Mouse (Mus musculus): ENCODE results near the gene Cyp39a1. TPM values are rescaled to one million over a fixed set of nuclear protein-coding genes. Genes with fewer than 3 reads are reported as not detected.

Cyp39a1 gene
- total RNA-seq (2014; rRNA removed) (1.2 and 1.9 TPM in 2 replicates), polyA plus RNA-seq (2015; fragmentation: Nextera tagmentation; extraction: Ambion mirVana) (13.3 and 16.0 TPM in 2 replicates)

DNA sequence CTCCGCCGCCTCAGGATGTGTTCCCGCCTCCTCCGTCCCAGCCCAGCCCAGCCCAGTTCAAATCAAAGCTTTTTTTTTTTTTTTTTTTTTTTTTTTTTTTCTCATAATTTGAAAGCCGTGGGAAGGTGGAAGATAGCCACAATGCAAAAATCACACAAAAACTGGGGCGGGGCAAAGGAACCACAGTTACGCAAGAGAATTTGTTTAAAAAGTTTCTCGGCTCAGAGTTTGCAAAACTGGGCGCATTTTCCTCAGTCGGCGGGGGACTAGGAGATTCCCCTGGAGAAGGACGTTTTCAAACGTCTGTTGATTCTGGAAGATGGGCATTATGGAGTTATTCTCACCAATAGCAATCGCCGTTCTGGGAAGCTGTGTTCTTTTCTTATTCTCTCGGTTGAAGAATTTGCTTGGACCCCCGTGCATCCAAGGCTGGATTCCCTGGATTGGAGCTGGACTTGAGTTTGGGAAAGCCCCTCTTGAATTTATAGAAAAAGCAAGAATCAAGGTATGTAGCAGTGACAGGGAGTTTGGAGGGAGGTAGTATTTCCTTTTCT is at the start of gene Cyp39a1:
Gene Cyp39a1, plus strand, starts transcription at position 136 of the 554 bp plus-strand sequence.
- H3K4me3 ChIP-seq (ENCODE audit: low read length), result peak within 1 kb of the TSS; percentile 93
- H3K4me2 ChIP-seq (ENCODE audit: low read depth, low read length), result peak within 1 kb of the TSS; percentile 83
- peaks cover 10% of the 10 kb centered on the region; the same call in 1 of the 2 replicates for H3K4me1 ChIP-seq (ENCODE audit: insufficient read depth, low read length)
- peak; percentile 22 for DNase-seq (ENCODE audit: low spot score)
- no peak for TF ChIP-seq CTCF (IDR thresholded peaks at IDR 0.05; ENCODE audit: low read depth)
- H3K36me3 ChIP-seq (ENCODE audit: insufficient read depth, low read length), result no peaks in the 10 kb centered on the region
- H3K27me3 ChIP-seq (ENCODE audit: insufficient read depth, low read length), result no peaks in the 10 kb centered on the region
- peak; percentile 1; the same call in 1 of the 2 replicates for ATAC-seq
- under 1% methylated on average over 17 of the region's 17 CpGs for WGBS
- H3K9ac ChIP-seq (replicated peaks; ENCODE audit: low read length), result peak within 1 kb of the TSS; percentile 87
- H3K9me3 ChIP-seq (ENCODE audit: low read length), result no peaks in the 10 kb centered on the region
- H3K27ac ChIP-seq, result peak within 1 kb of the TSS; percentile 77

DNA sequence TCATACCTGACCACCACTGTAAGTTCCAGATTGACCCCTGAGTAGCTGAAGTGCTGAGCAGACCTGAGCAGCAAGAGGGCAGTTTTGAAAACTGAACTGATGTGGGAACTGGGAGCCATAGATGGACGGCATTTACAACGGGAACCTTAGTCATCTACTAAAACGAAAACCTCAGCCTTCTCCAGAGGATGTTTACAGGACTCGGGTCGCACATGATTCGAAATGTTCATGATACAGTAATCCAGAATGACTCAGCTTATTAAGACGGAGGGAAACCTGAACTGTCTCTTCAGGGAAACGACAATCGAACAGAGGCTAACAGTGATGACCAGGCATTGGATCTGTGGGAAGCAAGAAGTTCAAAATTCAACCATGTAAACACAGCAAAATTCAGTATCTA is 48.1 kb upstream of the Cyp39a1 start:
- no peak overlapping the region for H3K27ac ChIP-seq
- H3K9me3 ChIP-seq (ENCODE audit: low read length), result no peaks in the 10 kb centered on the region
- no peaks in the 10 kb centered on the region for H3K36me3 ChIP-seq (ENCODE audit: insufficient read depth, low read length)
- TF ChIP-seq CTCF (IDR thresholded peaks at IDR 0.05; ENCODE audit: low read depth), result no peak
- H3K4me3 ChIP-seq (ENCODE audit: low read length), result no peak overlapping the region
- no peak overlapping the region for H3K4me2 ChIP-seq (ENCODE audit: low read depth, low read length)
- 91% methylated on average over 9 of the region's 9 CpGs for WGBS
- H3K27me3 ChIP-seq (ENCODE audit: insufficient read depth, low read length), result no peaks in the 10 kb centered on the region
- no peaks in the 10 kb centered on the region for H3K4me1 ChIP-seq (ENCODE audit: insufficient read depth, low read length)
- DNase-seq (ENCODE audit: low spot score) (no peak), ATAC-seq (no peak)
- no peak overlapping the region for H3K9ac ChIP-seq (replicated peaks; ENCODE audit: low read length)

DNA sequence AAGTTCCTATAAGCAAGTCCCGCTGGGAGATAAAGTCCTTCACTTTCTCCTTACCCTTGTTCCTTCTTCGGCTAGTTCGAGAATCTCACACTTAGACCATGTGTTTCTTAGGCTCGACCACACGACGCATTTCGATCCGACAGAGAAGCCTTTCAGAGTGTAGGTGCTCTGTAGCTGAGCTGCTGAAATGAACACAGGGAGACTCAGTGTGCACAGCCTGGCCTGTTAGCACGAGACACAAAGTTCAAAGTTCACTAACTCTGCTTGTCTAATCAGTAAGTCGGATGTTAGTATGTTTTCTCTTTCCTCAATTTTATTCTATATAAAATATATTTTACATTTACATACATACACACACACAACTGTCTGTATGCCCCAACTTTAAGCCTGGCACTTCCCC is 45.1 kb upstream of the Cyp39a1 start:
- ATAC-seq (no peak), DNase-seq (ENCODE audit: low spot score) (no peak)
- H3K36me3 ChIP-seq (ENCODE audit: insufficient read depth, low read length), result no peaks in the 10 kb centered on the region
- H3K27me3 ChIP-seq (ENCODE audit: insufficient read depth, low read length), result no peaks in the 10 kb centered on the region
- H3K4me3 ChIP-seq (ENCODE audit: low read length), result no peak overlapping the region
- H3K9me3 ChIP-seq (ENCODE audit: low read length), result no peaks in the 10 kb centered on the region
- no peak overlapping the region for H3K4me2 ChIP-seq (ENCODE audit: low read depth, low read length)
- no peak overlapping the region for H3K9ac ChIP-seq (replicated peaks; ENCODE audit: low read length)
- H3K27ac ChIP-seq, result no peak overlapping the region
- WGBS, result 88% methylated on average over 10 of the region's 10 CpGs
- TF ChIP-seq CTCF (IDR thresholded peaks at IDR 0.05; ENCODE audit: low read depth), result no peak
- no peaks in the 10 kb centered on the region for H3K4me1 ChIP-seq (ENCODE audit: insufficient read depth, low read length)

DNA sequence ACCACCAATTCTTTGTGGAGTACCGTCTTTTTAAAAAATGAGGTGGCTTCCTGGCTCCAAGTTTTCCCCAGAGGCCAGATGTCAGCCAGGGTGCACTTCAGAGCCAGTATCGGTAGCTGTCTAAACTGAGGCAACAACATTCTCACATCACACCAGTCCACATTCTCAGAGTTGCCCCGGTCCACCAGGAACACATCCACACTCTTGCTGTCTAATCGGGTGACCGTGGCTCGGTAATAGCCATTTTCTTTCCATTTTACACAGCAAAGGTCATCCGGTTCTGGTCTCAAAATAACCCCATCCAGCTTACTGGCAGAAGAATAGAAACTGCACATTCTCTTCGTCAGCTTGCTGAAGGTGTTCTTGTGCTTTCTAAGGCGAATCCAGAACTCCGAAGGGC is 39.0 kb upstream of the Cyp39a1 start:
- no peak for ATAC-seq
- Histone ChIP-seq H3K4me3 (ENCODE audit: low read length) (no peak overlapping the region), H3K36me3 (ENCODE audit: insufficient read depth, low read length) (no peaks in the 10 kb centered on the region), H3K27ac (no peak overlapping the region), H3K4me1 (ENCODE audit: insufficient read depth, low read length) (peaks cover 12% of the 10 kb centered on the region), H3K9ac (replicated peaks; ENCODE audit: low read length) (no peak overlapping the region), H3K9me3 (ENCODE audit: low read length) (no peaks in the 10 kb centered on the region), H3K27me3 (ENCODE audit: insufficient read depth, low read length) (peaks cover 15% of the 10 kb centered on the region), H3K4me2 (ENCODE audit: low read depth, low read length) (no peak overlapping the region)
- WGBS, result 92% methylated on average over 10 of the region's 10 CpGs
- no peak for TF ChIP-seq CTCF (IDR thresholded peaks at IDR 0.05; ENCODE audit: low read depth)
- DNase-seq (ENCODE audit: low spot score), result no peak

DNA sequence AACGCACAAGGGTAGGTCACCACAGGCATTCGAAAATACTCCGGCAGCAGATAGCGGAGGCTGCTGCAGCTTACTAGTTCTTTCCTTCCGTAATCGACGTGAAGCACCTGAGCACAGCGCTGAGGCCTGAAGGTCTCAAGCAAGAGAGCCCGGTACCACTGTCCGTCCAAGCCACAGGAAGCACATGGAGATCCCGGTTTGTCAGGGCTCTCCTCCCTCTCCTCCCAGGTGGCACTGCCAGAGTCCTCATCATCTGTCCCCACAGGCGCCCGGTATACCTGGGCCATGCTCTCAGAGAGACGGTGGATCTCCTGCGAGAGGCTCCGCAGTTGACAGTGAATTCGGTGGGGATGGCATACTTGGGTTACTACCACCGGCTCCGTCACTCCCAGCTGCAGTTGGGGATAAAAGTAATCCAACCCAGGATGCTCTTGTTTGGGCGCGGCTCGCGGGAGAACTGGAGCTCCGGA is 38.2 kb upstream of the Cyp39a1 start:
- ATAC-seq (peak; percentile 38; the same call in 1 of the 2 replicates), DNase-seq (ENCODE audit: low spot score) (no peak)
- peak overlapping the region; percentile 43 for H3K4me3 ChIP-seq (ENCODE audit: low read length)
- no peak for TF ChIP-seq CTCF (IDR thresholded peaks at IDR 0.05; ENCODE audit: low read depth)
- H3K36me3 ChIP-seq (ENCODE audit: insufficient read depth, low read length), result no peaks in the 10 kb centered on the region
- H3K9ac ChIP-seq (replicated peaks; ENCODE audit: low read length), result 0 out of 2 replicates have a peak overlapping the region, but pooled peaks have one; percentile 52
- peaks cover 12% of the 10 kb centered on the region for H3K4me1 ChIP-seq (ENCODE audit: insufficient read depth, low read length)
- H3K9me3 ChIP-seq (ENCODE audit: low read length), result no peaks in the 10 kb centered on the region
- peaks cover 15% of the 10 kb centered on the region for H3K27me3 ChIP-seq (ENCODE audit: insufficient read depth, low read length)
- 22% methylated on average over 24 of the region's 24 CpGs for WGBS
- H3K27ac ChIP-seq, result no peak overlapping the region
- H3K4me2 ChIP-seq (ENCODE audit: low read depth, low read length), result peak overlapping the region; percentile 61

DNA sequence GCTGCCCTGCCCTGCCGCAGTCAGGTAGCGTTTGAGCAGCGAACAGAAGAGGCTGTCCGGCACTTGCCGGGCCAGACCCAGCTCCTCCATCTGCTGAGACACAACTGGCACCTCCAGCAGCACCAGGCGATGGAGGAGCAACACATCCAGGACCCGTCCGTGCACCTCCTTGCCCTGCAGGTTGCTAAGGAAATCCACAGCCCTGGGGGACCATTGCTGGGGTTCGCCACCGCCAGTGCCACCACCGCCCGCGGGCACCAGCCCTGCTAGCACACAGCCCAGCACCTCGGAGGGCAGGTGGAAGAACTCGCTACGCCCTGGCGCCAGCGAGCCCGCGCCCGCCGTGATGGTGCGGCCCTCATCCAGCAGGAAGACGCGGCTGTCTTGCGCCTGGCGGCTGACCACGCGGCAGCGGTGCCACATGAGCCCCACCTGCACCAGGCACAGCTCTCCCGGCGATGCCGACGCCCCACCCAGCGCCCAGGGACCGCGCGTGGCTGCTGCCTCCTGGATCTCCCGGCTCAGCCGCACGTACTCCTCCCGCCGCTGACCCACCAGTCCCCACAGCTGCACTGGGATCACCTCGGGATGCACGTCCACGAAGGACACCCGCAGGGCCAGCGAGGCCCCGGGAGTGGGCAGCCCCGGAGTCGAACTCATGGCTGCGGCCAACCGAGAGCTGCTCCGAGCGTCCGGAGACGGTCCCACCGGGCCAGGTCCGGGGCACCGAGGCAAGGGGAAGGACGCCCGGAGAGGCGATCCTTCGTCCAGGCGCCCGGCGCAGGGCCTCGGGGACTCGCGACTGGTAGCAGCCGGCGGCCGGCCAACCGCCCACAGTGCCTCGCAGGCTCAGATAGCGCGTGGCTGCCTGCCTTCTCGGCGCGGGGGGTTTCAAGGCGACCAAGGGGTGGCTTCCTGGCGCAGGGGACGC is 37.5 kb upstream of the Cyp39a1 start, which contains the start of gene Tdrd6:
Gene Tdrd6, minus strand, starts transcription at position 804 of the 931 bp plus-strand sequence.
- ATAC-seq, result peak; percentile 69
- no peaks in the 10 kb centered on the region for H3K36me3 ChIP-seq (ENCODE audit: insufficient read depth, low read length)
- H3K27ac ChIP-seq, result no peak within 1 kb of the TSS
- H3K4me1 ChIP-seq (ENCODE audit: insufficient read depth, low read length), result peaks cover 12% of the 10 kb centered on the region
- peaks cover 15% of the 10 kb centered on the region for H3K27me3 ChIP-seq (ENCODE audit: insufficient read depth, low read length)
- H3K9ac ChIP-seq (replicated peaks; ENCODE audit: low read length), result peak within 1 kb of the TSS; percentile 52
- H3K4me3 ChIP-seq (ENCODE audit: low read length), result peak within 1 kb of the TSS; percentile 43
- H3K9me3 ChIP-seq (ENCODE audit: low read length), result no peaks in the 10 kb centered on the region
- WGBS, result 3% methylated on average over 81 of the region's 83 CpGs
- H3K4me2 ChIP-seq (ENCODE audit: low read depth, low read length), result peak within 1 kb of the TSS; percentile 61
- peak; percentile 32 for DNase-seq (ENCODE audit: low spot score)
- no peak for TF ChIP-seq CTCF (IDR thresholded peaks at IDR 0.05; ENCODE audit: low read depth)
